Mouse (Mus musculus): ENCODE measurements at regions not wholly inside any gene's neighbourhood (a gene's known extent, or its start where the extent isn't known, plus 50 kb on each side); places are given as distances from the start of the nearest gene placed in this dataset.

GRCm38 (mm10) chr8:87417466-87417865 is 54.9 kb downstream of the Cbln1 start:
- WGBS = 66% methylated on average over 2 of the region's 2 CpGs
- H3K27ac ChIP-seq = no peak overlapping the region
- no peaks in the 10 kb centered on the region for H3K4me1 ChIP-seq (replicated peaks)
- H3K27me3 ChIP-seq = no peaks in the 10 kb centered on the region
- H3K4me3 ChIP-seq = no peak overlapping the region
- no peaks in the 10 kb centered on the region for H3K9me3 ChIP-seq (replicated peaks)
- no peak overlapping the region for H3K9ac ChIP-seq
- H3K36me3 ChIP-seq = no peaks in the 10 kb centered on the region
- no peak for ATAC-seq (replicated peaks; ENCODE audit: insufficient number of reproducible peaks, insufficient read depth, low FRiP score, low read depth)
- H3K4me2 ChIP-seq = no peak overlapping the region

DNA sequence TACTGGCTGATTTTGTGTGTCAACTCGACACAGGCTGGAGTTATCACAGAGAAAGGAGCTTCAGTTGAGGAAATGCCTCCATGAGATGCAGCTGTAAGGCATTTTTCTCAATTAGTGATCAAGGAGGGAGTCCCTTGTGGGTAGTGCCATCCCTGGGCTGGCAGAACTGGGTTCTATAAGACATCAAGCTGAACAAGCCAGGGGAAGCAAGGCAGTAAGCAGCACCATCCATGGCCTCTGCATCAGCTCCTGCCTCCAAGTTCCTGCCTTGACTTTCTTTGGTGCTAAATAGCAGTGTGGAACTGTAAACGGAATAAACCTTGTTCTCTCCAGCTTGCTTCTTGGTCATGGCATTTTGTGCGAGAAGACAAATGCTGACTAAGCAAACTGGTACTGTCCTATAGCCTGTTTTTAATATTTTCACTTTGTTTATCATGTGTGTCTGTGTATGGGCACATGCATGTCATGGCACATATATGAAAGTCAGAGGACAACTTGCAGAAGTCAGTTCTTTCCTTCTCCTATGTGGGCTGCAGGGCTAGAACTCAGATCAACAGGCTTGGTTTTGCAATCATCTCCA is 57.3 kb downstream of the Cbln1 start:
- Histone ChIP-seq H3K36me3 (no peaks in the 10 kb centered on the region), H3K9me3 (replicated peaks) (no peaks in the 10 kb centered on the region), H3K27me3 (no peaks in the 10 kb centered on the region), H3K27ac (no peak overlapping the region), H3K4me2 (no peak overlapping the region), H3K4me3 (no peak overlapping the region), H3K9ac (no peak overlapping the region), H3K4me1 (replicated peaks) (no peaks in the 10 kb centered on the region)
- no peak for ATAC-seq (replicated peaks; ENCODE audit: insufficient number of reproducible peaks, insufficient read depth, low FRiP score, low read depth)
- 74% methylated on average over 3 of the region's 3 CpGs for WGBS

- WGBS = 57% methylated on average over 2 of the region's 2 CpGs
- Histone ChIP-seq H3K4me2 (no peak overlapping the region), H3K27ac (no peak overlapping the region), H3K36me3 (no peaks in the 10 kb centered on the region), H3K4me1 (replicated peaks) (no peaks in the 10 kb centered on the region), H3K9ac (no peak overlapping the region), H3K9me3 (replicated peaks) (no peaks in the 10 kb centered on the region), H3K27me3 (no peaks in the 10 kb centered on the region), H3K4me3 (no peak overlapping the region)
- ATAC-seq (replicated peaks; ENCODE audit: insufficient number of reproducible peaks, insufficient read depth, low FRiP score, low read depth) = no peak
Measured at GRCm38 (mm10) chr8:87389016-87389415, 83.4 kb downstream of the Cbln1 start.

GRCm38 (mm10) chr8:87383527-87384206 is 88.7 kb downstream of the Cbln1 start:
- Histone ChIP-seq H3K4me1 (replicated peaks) (no peaks in the 10 kb centered on the region), H3K9ac (no peak overlapping the region), H3K27me3 (no peaks in the 10 kb centered on the region), H3K27ac (no peak overlapping the region), H3K9me3 (replicated peaks) (no peaks in the 10 kb centered on the region), H3K4me3 (no peak overlapping the region), H3K36me3 (no peaks in the 10 kb centered on the region), H3K4me2 (no peak overlapping the region)
- ATAC-seq (replicated peaks; ENCODE audit: insufficient number of reproducible peaks, insufficient read depth, low FRiP score, low read depth) = no peak
- WGBS = 69% methylated on average over 12 of the region's 12 CpGs

GRCm38 (mm10) chr8:87382311-87382710 is 90.1 kb downstream of the Cbln1 start:
- no peak for ATAC-seq (replicated peaks; ENCODE audit: insufficient number of reproducible peaks, insufficient read depth, low FRiP score, low read depth)
- H3K4me3 ChIP-seq = no peak overlapping the region
- H3K4me2 ChIP-seq = no peak overlapping the region
- H3K9ac ChIP-seq = no peak overlapping the region
- no peaks in the 10 kb centered on the region for H3K36me3 ChIP-seq
- 61% methylated on average over 5 of the region's 5 CpGs for WGBS
- H3K9me3 ChIP-seq (replicated peaks) = no peaks in the 10 kb centered on the region
- no peaks in the 10 kb centered on the region for H3K4me1 ChIP-seq (replicated peaks)
- H3K27ac ChIP-seq = no peak overlapping the region
- no peaks in the 10 kb centered on the region for H3K27me3 ChIP-seq

DNA sequence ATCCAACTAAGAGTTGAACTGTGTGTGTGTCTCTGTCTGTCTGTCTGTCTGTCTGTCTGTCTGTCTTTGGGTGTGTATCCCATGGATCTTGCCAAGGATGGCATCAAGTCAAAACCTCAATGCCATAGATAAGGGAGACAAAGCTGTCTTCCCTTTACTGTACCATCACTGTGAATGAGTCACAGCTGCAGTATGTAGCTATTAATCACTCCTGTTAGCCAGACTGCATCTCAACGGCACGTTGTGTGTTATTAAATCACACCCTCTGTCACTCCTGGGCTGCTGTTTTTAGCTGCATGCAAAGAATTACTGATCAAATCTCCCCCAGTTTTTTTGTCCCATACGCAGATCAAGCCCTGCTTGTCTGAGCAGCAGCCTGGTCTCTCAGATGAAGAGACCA is 91.6 kb downstream of the Cbln1 start:
- ATAC-seq (replicated peaks; ENCODE audit: insufficient number of reproducible peaks, insufficient read depth, low FRiP score, low read depth) = no peak
- no peaks in the 10 kb centered on the region for H3K9me3 ChIP-seq (replicated peaks)
- H3K36me3 ChIP-seq = no peaks in the 10 kb centered on the region
- no peaks in the 10 kb centered on the region for H3K27me3 ChIP-seq
- H3K27ac ChIP-seq = no peak overlapping the region
- no peaks in the 10 kb centered on the region for H3K4me1 ChIP-seq (replicated peaks)
- no peak overlapping the region for H3K4me2 ChIP-seq
- H3K4me3 ChIP-seq = no peak overlapping the region
- WGBS = 58% methylated on average over 3 of the region's 3 CpGs
- H3K9ac ChIP-seq = no peak overlapping the region

GRCm38 (mm10) chr8:87379296-87379695 is 93.1 kb downstream of the Cbln1 start:
- Histone ChIP-seq H3K9me3 (replicated peaks) (no peaks in the 10 kb centered on the region), H3K36me3 (no peaks in the 10 kb centered on the region), H3K4me3 (no peak overlapping the region), H3K27me3 (no peaks in the 10 kb centered on the region), H3K4me2 (no peak overlapping the region), H3K4me1 (replicated peaks) (no peaks in the 10 kb centered on the region), H3K9ac (no peak overlapping the region), H3K27ac (no peak overlapping the region)
- ATAC-seq (replicated peaks; ENCODE audit: insufficient number of reproducible peaks, insufficient read depth, low FRiP score, low read depth) = no peak
- 87% methylated on average over 8 of the region's 8 CpGs for WGBS

- Histone ChIP-seq H3K27ac (no peak overlapping the region), H3K9ac (no peak overlapping the region), H3K36me3 (no peaks in the 10 kb centered on the region), H3K4me1 (replicated peaks) (no peaks in the 10 kb centered on the region), H3K4me3 (no peak overlapping the region), H3K27me3 (0 out of 2 replicates have a peak, but pooled peaks cover 2% of the 10 kb centered on the region), H3K4me2 (no peak overlapping the region), H3K9me3 (replicated peaks) (no peaks in the 10 kb centered on the region)
- ATAC-seq (replicated peaks; ENCODE audit: insufficient number of reproducible peaks, insufficient read depth, low FRiP score, low read depth) = no peak
- WGBS = 59% methylated on average over 6 of the region's 6 CpGs
Measured at GRCm38 (mm10) chr8:87374044-87374443, 98.4 kb downstream of the Cbln1 start.

GRCm38 (mm10) chr8:87373535-87373934 is 98.9 kb downstream of the Cbln1 start:
- 33% methylated on average over 6 of the region's 6 CpGs for WGBS
- 0 out of 2 replicates have a peak, but pooled peaks cover 2% of the 10 kb centered on the region for H3K27me3 ChIP-seq
- H3K4me3 ChIP-seq = no peak overlapping the region
- no peak overlapping the region for H3K27ac ChIP-seq
- H3K9ac ChIP-seq = no peak overlapping the region
- no peaks in the 10 kb centered on the region for H3K9me3 ChIP-seq (replicated peaks)
- no peak for ATAC-seq (replicated peaks; ENCODE audit: insufficient number of reproducible peaks, insufficient read depth, low FRiP score, low read depth)
- H3K4me2 ChIP-seq = no peak overlapping the region
- no peaks in the 10 kb centered on the region for H3K36me3 ChIP-seq
- no peaks in the 10 kb centered on the region for H3K4me1 ChIP-seq (replicated peaks)

DNA sequence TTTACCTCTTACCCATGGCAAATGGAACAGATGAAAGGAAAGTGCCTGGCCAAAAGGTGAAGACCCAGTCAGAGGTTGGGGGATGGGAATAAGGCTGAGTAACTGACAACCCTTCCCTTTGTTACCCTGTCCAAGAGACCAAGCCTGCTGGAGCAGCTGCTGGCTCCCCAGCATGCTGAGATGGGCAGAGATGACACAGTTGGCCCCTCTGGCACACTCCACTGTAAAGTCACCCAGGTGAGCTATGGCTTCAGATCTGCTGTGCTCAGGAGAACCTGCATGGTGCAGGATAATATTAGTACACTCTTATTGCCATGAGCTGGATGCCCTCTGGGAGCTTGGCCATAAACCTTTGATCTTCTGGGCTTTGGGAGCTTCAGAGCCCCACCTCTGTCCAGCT is 100.3 kb downstream of the Cbln1 start:
- no peaks in the 10 kb centered on the region for H3K36me3 ChIP-seq
- ATAC-seq (replicated peaks; ENCODE audit: insufficient number of reproducible peaks, insufficient read depth, low FRiP score, low read depth) = no peak
- H3K27me3 ChIP-seq = 0 out of 2 replicates have a peak, but pooled peaks cover 2% of the 10 kb centered on the region
- H3K9me3 ChIP-seq (replicated peaks) = no peaks in the 10 kb centered on the region
- H3K4me1 ChIP-seq (replicated peaks) = no peaks in the 10 kb centered on the region
- H3K9ac ChIP-seq = no peak overlapping the region
- no peak overlapping the region for H3K27ac ChIP-seq
- H3K4me3 ChIP-seq = no peak overlapping the region
- no peak overlapping the region for H3K4me2 ChIP-seq

DNA sequence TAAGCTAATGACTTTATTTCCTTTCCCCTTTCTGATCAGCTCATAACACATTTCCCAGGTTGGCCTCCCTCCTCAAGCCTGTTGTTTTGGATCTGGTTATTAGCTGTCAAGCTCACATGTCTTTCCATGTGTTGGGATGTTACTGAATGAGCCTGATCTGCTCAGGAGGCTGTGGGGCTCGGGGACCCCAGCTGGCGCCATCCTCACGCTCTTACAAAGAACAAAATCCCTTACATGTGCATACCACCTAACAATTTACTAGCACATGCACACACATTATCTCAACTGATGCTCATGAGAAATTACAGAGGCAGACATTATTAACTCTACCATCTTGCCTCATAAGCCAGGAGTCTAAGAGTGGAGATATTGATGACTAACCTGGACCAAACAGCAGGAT is 102.2 kb downstream of the Cbln1 start:
- no peak overlapping the region for H3K4me2 ChIP-seq
- H3K36me3 ChIP-seq = no peaks in the 10 kb centered on the region
- H3K27me3 ChIP-seq = 0 out of 2 replicates have a peak, but pooled peaks cover 2% of the 10 kb centered on the region
- no peak overlapping the region for H3K27ac ChIP-seq
- no peak overlapping the region for H3K4me3 ChIP-seq
- no peak overlapping the region for H3K9ac ChIP-seq
- H3K9me3 ChIP-seq (replicated peaks) = no peaks in the 10 kb centered on the region
- H3K4me1 ChIP-seq (replicated peaks) = no peaks in the 10 kb centered on the region
- no peak for ATAC-seq (replicated peaks; ENCODE audit: insufficient number of reproducible peaks, insufficient read depth, low FRiP score, low read depth)
- 84% methylated on average over 3 of the region's 3 CpGs for WGBS

GRCm38 (mm10) chr8:87350471-87350870 is 121.9 kb downstream of the Cbln1 start:
- WGBS = 76% methylated on average over 4 of the region's 4 CpGs
- no peaks in the 10 kb centered on the region for H3K36me3 ChIP-seq
- no peak overlapping the region for H3K4me2 ChIP-seq
- no peak for ATAC-seq (replicated peaks; ENCODE audit: insufficient number of reproducible peaks, insufficient read depth, low FRiP score, low read depth)
- H3K4me3 ChIP-seq = no peak overlapping the region
- H3K27me3 ChIP-seq = no peaks in the 10 kb centered on the region
- H3K27ac ChIP-seq = no peak overlapping the region
- H3K9me3 ChIP-seq (replicated peaks) = no peaks in the 10 kb centered on the region
- H3K9ac ChIP-seq = no peak overlapping the region
- H3K4me1 ChIP-seq (replicated peaks) = no peaks in the 10 kb centered on the region

All from heart, embryonic 15.5 days (tissue).